Mouse (Mus musculus) stomach, postnatal 0 days (tissue): ENCODE measurements around the gene Ccdc83. TPM values are rescaled to one million over a fixed set of nuclear protein-coding genes. Genes with fewer than 3 reads are reported as not detected.
A peak's percentile ranks its signal among the peaks of the same experiment; 100 is the strongest.

Experiments
- ATAC-seq: fragments of 200-750 bp; cut with Nextera tagmentation; 2 replicates; pipeline ENCODE4 v1.8.0; 2017; ENCODE audit not compliant: low FRiP score, low TSS enrichment
- DNase-seq: peaks from one replicate; pipeline ENCODE4 v3.0.0-alpha.2; 2016; ENCODE audit warnings: low spot score
- H3K27ac ChIP-seq: fragments of 300-500 bp; sonication (generic); replicated peaks from 2 replicates; pipeline ENCODE4 v1.5.1; 2014; ENCODE audit warnings: mild to moderate bottlenecking, control low read depth
- H3K27me3 ChIP-seq: fragments of 300-500 bp; sonication (generic); 2 replicates; pipeline ENCODE4 v1.6.1; 2014; ENCODE audit warnings: low read length; ENCODE audit not compliant: control insufficient read depth, insufficient read depth
- H3K36me3 ChIP-seq: fragments of 300-500 bp; sonication (generic); 2 replicates; pipeline ENCODE4 v1.6.1; 2014; ENCODE audit warnings: low read length, mixed read lengths; ENCODE audit not compliant: control insufficient read depth, insufficient read depth
- H3K4me1 ChIP-seq: fragments of 300-500 bp; sonication (generic); replicated peaks from 2 replicates; pipeline ENCODE4 v1.6.1; 2014; ENCODE audit warnings: antibody characterized with exemption; ENCODE audit not compliant: control insufficient read depth, insufficient read depth
- H3K4me2 ChIP-seq: fragments of 300-500 bp; sonication (generic); replicated peaks from 2 replicates; pipeline ENCODE4 v1.6.1; 2014; ENCODE audit warnings: low read depth, mild to moderate bottlenecking, control low read depth, moderate library complexity
- H3K4me3 ChIP-seq: fragments of 300-500 bp; sonication (generic); 2 replicates; pipeline ENCODE4 v1.5.1; 2014; ENCODE audit warnings: low read depth, low read length, control low read depth
- H3K9ac ChIP-seq: fragments of 300-500 bp; sonication (generic); 2 replicates; pipeline ENCODE4 v1.6.1; 2014; ENCODE audit warnings: mild to moderate bottlenecking, low read length, control low read depth, mixed read lengths
- H3K9me3 ChIP-seq: fragments of 300-500 bp; sonication (generic); 2 replicates; pipeline ENCODE4 v1.6.1; 2016; ENCODE audit warnings: low read length; ENCODE audit not compliant: control insufficient read depth
- CTCF ChIP-seq: IDR thresholded peaks from 2 replicates; pipeline ENCODE4 v1.5.1; 2016; ENCODE audit warnings: antibody characterized with exemption, low read depth, mild to moderate bottlenecking, moderate library complexity
- EP300 ChIP-seq: optimal IDR thresholded peaks from 2 replicates; pipeline ENCODE3; 2016; ENCODE audit warnings: antibody characterized with exemption
- WGBS: fragments of 180-500 bp; shearing (Covaris S2); extraction: QIAGEN DNeasy Blood & Tissue Kit; methylation state at CpG from one replicate; pipeline ENCODE4 v1.1.7; 2014; 5-methylcytosine and 5-hydroxymethylcytosine counted together
- polyA plus RNA-seq: library from polyadenylated mRNA; unstranded; fragments of >200 nt; fragmentation: Nextera tagmentation; extraction: Ambion mirVana; gene quantifications from 2 replicates; pipeline ENCODE4 v1.2.1, GENCODE M21; 2015

Ccdc83 gene
- polyA plus RNA-seq, 1 experiment from 2014 or later: not detected

- H3K9ac ChIP-seq: no peak overlapping the region
- DNase-seq (no peak), ATAC-seq (no peak)
- H3K4me3 ChIP-seq: no peak overlapping the region
- H3K36me3 ChIP-seq: no peaks in the 10 kb centered on the region
- no peak for TF ChIP-seq CTCF
- no peak for TF ChIP-seq EP300
- no peak overlapping the region for H3K27ac ChIP-seq
- no peaks in the 10 kb centered on the region for H3K27me3 ChIP-seq
- H3K4me1 ChIP-seq: no peaks in the 10 kb centered on the region
- H3K9me3 ChIP-seq: no peaks in the 10 kb centered on the region
- H3K4me2 ChIP-seq: no peak overlapping the region
- 51% methylated on average over 11 of the region's 11 CpGs for WGBS
Observed at GRCm38 (mm10) chr7:90274561-90275100, 9.1 kb upstream of the Ccdc83 start.

- no peaks in the 10 kb centered on the region for H3K36me3 ChIP-seq
- no peaks in the 10 kb centered on the region for H3K9me3 ChIP-seq
- H3K27me3 ChIP-seq: no peaks in the 10 kb centered on the region
- no peak overlapping the region for H3K4me2 ChIP-seq
- 0 out of 2 replicates have a peak, but pooled peaks cover 2% of the 10 kb centered on the region for H3K4me1 ChIP-seq
- WGBS: 71% methylated on average over 3 of the region's 3 CpGs
- no peak overlapping the region for H3K27ac ChIP-seq
- TF ChIP-seq EP300 (no peak), CTCF (no peak)
- no peak overlapping the region for H3K4me3 ChIP-seq
- ATAC-seq: no peak
- H3K9ac ChIP-seq: no peak overlapping the region
- no peak for DNase-seq
Observed at GRCm38 (mm10) chr7:90270141-90270540, 4.6 kb upstream of the Ccdc83 start.

- H3K4me1 ChIP-seq: peaks cover 2% of the 10 kb centered on the region; the same call in 1 of the 2 replicates
- 49% methylated on average over 7 of the region's 7 CpGs for WGBS
- no peaks in the 10 kb centered on the region for H3K36me3 ChIP-seq
- H3K9ac ChIP-seq: no peak overlapping the region
- DNase-seq (no peak), ATAC-seq (no peak)
- no peaks in the 10 kb centered on the region for H3K27me3 ChIP-seq
- no peak overlapping the region for H3K4me2 ChIP-seq
- H3K4me3 ChIP-seq: no peak overlapping the region
- no peak overlapping the region for H3K27ac ChIP-seq
- no peaks in the 10 kb centered on the region for H3K9me3 ChIP-seq
- TF ChIP-seq CTCF (no peak), EP300 (no peak)
Observed at GRCm38 (mm10) chr7:90261902-90262599, 3.5 kb downstream of the Ccdc83 start.

GRCm38 (mm10) chr7:90259899-90260298, 5.7 kb downstream of the Ccdc83 start:
- H3K27me3 ChIP-seq: no peaks in the 10 kb centered on the region
- ATAC-seq (no peak), DNase-seq (no peak)
- TF ChIP-seq EP300: no peak
- no peak for TF ChIP-seq CTCF
- WGBS: 84% methylated on average over 2 of the region's 2 CpGs
- no peaks in the 10 kb centered on the region for H3K36me3 ChIP-seq
- H3K4me2 ChIP-seq: no peak overlapping the region
- H3K9ac ChIP-seq: no peak overlapping the region
- H3K9me3 ChIP-seq: no peaks in the 10 kb centered on the region
- no peaks in the 10 kb centered on the region; the same call in 1 of the 2 replicates for H3K4me1 ChIP-seq
- H3K27ac ChIP-seq: no peak overlapping the region
- H3K4me3 ChIP-seq: no peak overlapping the region

- Histone ChIP-seq H3K9me3 (no peaks in the 10 kb centered on the region), H3K4me3 (no peak overlapping the region), H3K9ac (no peak overlapping the region), H3K36me3 (no peaks in the 10 kb centered on the region), H3K27ac (no peak overlapping the region), H3K27me3 (no peaks in the 10 kb centered on the region), H3K4me1 (no peaks in the 10 kb centered on the region; the same call in 1 of the 2 replicates), H3K4me2 (no peak overlapping the region)
- peak; percentile 47; the same call in 1 of the 2 replicates for ATAC-seq
- TF ChIP-seq CTCF (no peak), EP300 (no peak)
- WGBS: 49% methylated on average over 2 of the region's 2 CpGs
- no peak for DNase-seq
Observed at GRCm38 (mm10) chr7:90258701-90259100, 6.9 kb downstream of the Ccdc83 start.

- Histone ChIP-seq H3K4me1 (no peaks in the 10 kb centered on the region), H3K36me3 (no peaks in the 10 kb centered on the region), H3K27me3 (no peaks in the 10 kb centered on the region), H3K9ac (no peak overlapping the region), H3K4me2 (no peak overlapping the region), H3K27ac (no peak overlapping the region), H3K4me3 (no peak overlapping the region), H3K9me3 (no peaks in the 10 kb centered on the region)
- ATAC-seq (no peak), DNase-seq (no peak)
- TF ChIP-seq CTCF (peak; percentile 61), EP300 (no peak)
- WGBS: 71% methylated on average over 5 of the region's 5 CpGs
Observed at GRCm38 (mm10) chr7:90252946-90253345, 12.6 kb downstream of the Ccdc83 start.
